Mouse (Mus musculus) olfactory bulb, adult 2 months (tissue): ENCODE results near the gene Thsd4.

ENCODE experiments used
- CTCF ChIP-seq: fragments of 200-500 bp; IDR thresholded peaks from 2 replicates; pipeline ENCODE4 v1.5.1; 2012; ENCODE audit warnings: low read depth, mild to moderate bottlenecking, low read length, moderate library complexity; ENCODE audit not compliant: insufficient read depth
- POLR2A ChIP-seq: fragments of 200-500 bp; IDR thresholded peaks from 2 replicates; pipeline ENCODE4 v1.6.1; 2012; ENCODE audit warnings: mild to moderate bottlenecking, low read depth, low read length, moderate library complexity; ENCODE audit not compliant: insufficient read depth

DNA sequence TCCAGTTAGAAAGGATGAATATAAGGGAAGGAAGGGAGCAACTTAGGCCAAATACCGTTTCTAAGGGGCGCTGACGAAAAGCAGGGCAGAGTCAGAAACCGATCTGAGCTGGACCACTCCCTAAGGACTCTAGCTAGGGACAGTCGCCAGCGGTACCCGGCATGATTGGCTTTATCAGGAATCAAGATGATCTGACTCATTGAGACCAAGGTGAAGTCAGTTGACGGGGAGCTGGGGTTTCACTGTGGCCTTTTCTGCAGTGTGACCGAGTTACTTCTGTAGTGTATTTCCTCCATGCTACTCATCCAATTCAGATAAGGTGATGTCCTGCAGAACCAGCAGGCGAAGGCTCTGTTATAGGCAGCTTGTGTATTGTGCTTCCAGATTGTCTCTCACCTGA is 556.8 kb downstream of the Thsd4 start:
- no peak for TF ChIP-seq POLR2A
- TF ChIP-seq CTCF: no peak
